Mouse (Mus musculus): ENCODE results near the gene Olfr341.

The Olfr341 gene

DNA sequence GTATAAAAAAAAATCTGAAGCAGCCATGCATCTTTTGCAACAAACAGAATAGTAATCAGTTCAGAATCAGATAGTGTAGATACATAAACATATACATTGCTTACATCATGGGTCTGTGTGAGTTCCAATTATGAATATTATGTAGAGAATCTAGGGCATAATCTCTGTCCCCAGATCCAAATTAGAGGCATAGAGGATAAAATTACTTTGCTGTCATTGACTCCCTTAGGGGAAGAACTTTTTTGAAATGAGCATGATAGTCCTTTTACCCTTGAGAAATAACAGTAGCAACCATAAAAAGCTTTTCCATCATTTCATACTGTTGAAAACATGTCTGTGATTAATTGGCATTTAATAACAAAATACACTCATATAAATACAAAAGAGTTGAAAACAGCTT, at the start of gene Olfr341:
Olfr341 (minus strand) TSS at position 101 of the 400 bp plus-strand sequence.
- DNase-seq (ENCODE audit: low spot score in 2 of 2), result no peak

- no peak for DNase-seq (ENCODE audit: low spot score in 2 of 2)
Measured at GRCm38 (mm10) chr2:36524698-36525097, 42.4 kb upstream of the Olfr341 start, which contains the start of gene Olfr342. TSS of gene Olfr342 (plus strand) at chr2:36524998.

- no peak for DNase-seq (ENCODE audit: low spot score in 2 of 2)
Measured at GRCm38 (mm10) chr2:36473634-36474033, 8.6 kb downstream of the Olfr341 start.

DNA sequence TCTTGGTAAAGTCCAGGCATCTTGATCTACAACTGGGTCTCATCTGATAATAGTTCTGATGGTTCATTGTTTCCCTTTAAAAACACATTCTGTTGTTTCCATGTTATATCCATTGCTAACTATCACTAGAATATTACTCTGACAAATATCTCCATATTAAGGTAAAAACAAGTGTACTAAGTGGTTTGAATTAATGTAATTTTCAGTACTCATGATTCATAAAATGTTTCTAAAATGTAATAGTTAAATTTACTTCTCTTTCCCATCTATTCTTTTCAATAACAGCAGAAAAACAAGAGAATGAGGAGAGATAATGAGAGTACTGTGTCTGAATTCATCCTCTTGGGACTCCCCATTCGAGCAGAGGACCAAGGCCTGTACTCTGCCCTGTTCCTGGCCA, 30.0 kb downstream of the Olfr341 start, which contains the start of gene Olfr340:
Olfr340 (plus strand) TSS at position 301 of the 400 bp plus-strand sequence.
- DNase-seq (ENCODE audit: low spot score in 2 of 2), result no peak
